Mouse (Mus musculus) thymus, adult 2 months (tissue): ENCODE results near the gene Zcchc14.

Experiments
- CTCF ChIP-seq: fragments of 200-500 bp; IDR thresholded peaks from 2 replicates; pipeline ENCODE4 v1.5.1; 2012; ENCODE audit warnings: mild to moderate bottlenecking, control low read depth, low read length, moderate library complexity, borderline replicate concordance; ENCODE audit not compliant: control insufficient read depth, poor library complexity, insufficient read depth; ENCODE audit errors: extremely low read depth
- POLR2A ChIP-seq: fragments of 200-500 bp; IDR thresholded peaks from 2 replicates; pipeline ENCODE4 v1.6.1; 2012; ENCODE audit warnings: mild to moderate bottlenecking, low read length, control low read depth, moderate library complexity; ENCODE audit not compliant: control insufficient read depth, poor library complexity, insufficient read depth; ENCODE audit errors: extremely low read depth

DNA sequence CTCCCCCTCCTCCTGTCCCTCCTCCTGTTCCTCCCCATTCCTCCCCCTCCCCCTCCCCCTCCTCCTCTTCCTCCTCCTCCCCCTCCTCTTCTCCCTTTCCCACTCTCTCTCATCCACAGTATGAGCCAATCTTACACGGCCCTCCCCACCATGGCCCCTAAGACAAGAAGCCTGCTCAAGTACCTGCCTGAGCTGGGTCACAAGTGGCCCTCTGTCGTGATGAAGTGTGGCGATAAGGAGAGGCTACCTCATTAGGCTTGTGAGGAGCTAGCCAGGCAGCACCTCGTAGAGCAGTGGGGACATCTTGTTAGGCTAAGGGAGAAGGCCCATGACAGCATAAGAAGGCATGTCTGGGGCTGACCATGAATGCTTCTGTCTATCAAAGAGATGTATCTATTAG lies 20.5 kb upstream of the Zcchc14 start:
- TF ChIP-seq CTCF (no peak), POLR2A (no peak)
